Mouse (Mus musculus): ENCODE results near the gene Safb2.

The Safb2 gene

GRCm38 (mm10) chr17:56559386-56559785 is 25.0 kb downstream of the Safb2 start:
- DNase-seq: no peak

GRCm38 (mm10) chr17:56558448-56558847 is 25.9 kb downstream of the Safb2 start:
- peak; percentile 68 for DNase-seq

GRCm38 (mm10) chr17:56554122-56554551 is 30.2 kb downstream of the Safb2 start, which contains the start of gene Gm20219:
Gene Gm20219 (minus strand): TSS chr17:56554387.
- no peak for DNase-seq

GRCm38 (mm10) chr17:56552781-56553363 is 31.5 kb downstream of the Safb2 start:
- peak; percentile 78 for DNase-seq

GRCm38 (mm10) chr17:56551841-56552581 is 32.4 kb downstream of the Safb2 start:
- DNase-seq: no peak

- no peak for DNase-seq
These were observed 33.5 kb downstream of the Safb2 start for GRCm38 (mm10) chr17:56550784-56551475.

GRCm38 (mm10) chr17:56548605-56549105 is 35.7 kb downstream of the Safb2 start:
- DNase-seq: no peak

GRCm38 (mm10) chr17:56547846-56548604 is 36.4 kb downstream of the Safb2 start:
- no peak for DNase-seq

GRCm38 (mm10) chr17:56547116-56547845 is 37.1 kb downstream of the Safb2 start:
- no peak for DNase-seq

GRCm38 (mm10) chr17:56546576-56546975 is 37.8 kb downstream of the Safb2 start:
- no peak for DNase-seq

- DNase-seq: no peak
These were observed 38.4 kb downstream of the Safb2 start for GRCm38 (mm10) chr17:56545945-56546344.

- no peak for DNase-seq
These were observed 39.5 kb downstream of the Safb2 start for GRCm38 (mm10) chr17:56544699-56545387.

GRCm38 (mm10) chr17:56543684-56544224 is 40.6 kb downstream of the Safb2 start:
- DNase-seq: no peak

- no peak for DNase-seq
These were observed 41.6 kb downstream of the Safb2 start for GRCm38 (mm10) chr17:56542736-56543135.

- DNase-seq: no peak
These were observed 43.8 kb downstream of the Safb2 start for GRCm38 (mm10) chr17:56540562-56540975.

GRCm38 (mm10) chr17:56537912-56538311 is 46.5 kb downstream of the Safb2 start:
- no peak for DNase-seq

- DNase-seq: no peak
These were observed 47.5 kb downstream of the Safb2 start for GRCm38 (mm10) chr17:56536874-56537273.

- DNase-seq: no peak
These were observed 48.2 kb downstream of the Safb2 start for GRCm38 (mm10) chr17:56536192-56536591.

- DNase-seq: no peak
These were observed 59.4 kb downstream of the Safb2 start for GRCm38 (mm10) chr17:56524943-56525342.

GRCm38 (mm10) chr17:56522744-56523143 is 61.6 kb downstream of the Safb2 start:
- no peak for DNase-seq

Data from thymus, postnatal 25 days (tissue).